Mouse (Mus musculus) left cerebral cortex, adult 2 months (tissue): Measurements from ENCODE around the gene Slc30a7. TPM values are rescaled to one million over a fixed set of nuclear protein-coding genes. Genes with fewer than 3 reads are reported as not detected.

Experiments
- DNase-seq, 2 experiments: peaks; one replicate each; pipeline ENCODE4 v3.0.0; 2021 to 2022; ENCODE audit warnings: low spot score in 2 of 2, mixed read lengths in 1 of 2; ENCODE audit errors: extremely low spot score in 1 of 2
- H3K27ac ChIP-seq: fragments of 200-600 bp; 2 replicates; pipeline ENCODE4 v1.8.1; 2022
- H3K4me3 ChIP-seq: fragments of 200-600 bp; 2 replicates; pipeline ENCODE4 v1.8.1; 2022
- CTCF ChIP-seq: fragments of 200-600 bp; IDR thresholded peaks from 2 replicates; pipeline ENCODE4 v1.8.1; 2022; ENCODE audit warnings: antibody characterized with exemption, mild to moderate bottlenecking, moderate library complexity
- intact Hi-C: fragments of 180-260 bp; cut with DNase I; formaldehyde crosslinking; loops from one replicate; pipeline ENCODE4 v1.15.1; 2025
- total RNA-seq, 2 experiments: library from RNA; stranded (reverse); gene quantifications; 2 replicates each; pipeline ENCODE4 v1.2.3; 2021

Slc30a7 gene
- total RNA-seq, 2 experiments from 2014 or later = 22.3 to 25.3 TPM

- no peak overlapping the region for H3K4me3 ChIP-seq
- intact Hi-C loops = no loop called here
- TF ChIP-seq CTCF = no peak
- DNase-seq = no peak
- no peak overlapping the region for H3K27ac ChIP-seq
Observed at GRCm38 (mm10) chr3:116019136-116019535, 11.9 kb upstream of the Slc30a7 start.

DNA sequence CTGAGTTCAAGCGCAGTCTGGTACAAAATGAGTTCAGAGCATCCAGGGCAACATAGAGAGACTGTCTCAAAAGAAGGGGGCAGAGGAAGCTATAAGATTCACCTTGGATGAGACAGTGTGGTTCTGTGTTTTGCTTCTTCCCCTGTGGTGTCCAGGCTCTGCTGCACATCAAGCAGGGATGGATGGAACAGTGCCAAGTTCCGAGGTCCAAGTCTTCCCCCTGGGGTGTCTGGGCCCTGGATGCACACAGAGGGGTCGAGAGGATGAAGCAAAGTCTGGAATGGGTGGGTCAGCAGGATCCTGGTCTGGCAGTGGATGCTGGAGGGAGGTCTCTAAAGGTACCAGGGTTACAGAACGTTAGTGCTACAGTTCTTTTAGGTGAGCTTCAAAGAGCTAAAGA is 11.4 kb upstream of the Slc30a7 start:
- no peak for DNase-seq
- intact Hi-C loops = no loop called here
- no peak for TF ChIP-seq CTCF
- Histone ChIP-seq H3K27ac (no peak overlapping the region), H3K4me3 (no peak overlapping the region)

- Histone ChIP-seq H3K4me3 (no peak overlapping the region), H3K27ac (no peak overlapping the region)
- DNase-seq = no peak
- intact Hi-C loops = no loop called here
- no peak for TF ChIP-seq CTCF
Observed at GRCm38 (mm10) chr3:116016116-116016515, 8.9 kb upstream of the Slc30a7 start.

DNA sequence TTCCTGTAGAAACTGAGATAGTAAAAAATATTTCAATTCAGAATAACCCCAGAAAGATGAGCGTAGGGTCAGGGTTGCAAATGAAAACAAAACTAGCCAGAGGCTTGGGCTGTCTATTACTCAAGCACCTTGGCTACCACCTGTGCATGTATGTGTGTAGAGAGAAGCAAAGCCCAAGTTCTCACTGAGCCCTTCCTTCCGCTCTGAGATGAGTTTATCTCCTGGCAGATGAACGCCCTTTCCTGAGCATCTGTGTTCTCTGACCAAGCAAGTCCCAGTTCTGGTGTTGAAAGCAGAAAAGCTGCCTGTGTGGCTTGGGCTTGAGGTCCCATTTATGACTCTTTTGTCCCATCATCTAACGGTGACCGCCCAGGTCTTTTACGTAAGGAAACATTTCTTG is 7.7 kb upstream of the Slc30a7 start:
- no peak for DNase-seq
- no peak overlapping the region for H3K4me3 ChIP-seq
- TF ChIP-seq CTCF = no peak
- intact Hi-C loops = no loop called here
- H3K27ac ChIP-seq = no peak overlapping the region

- intact Hi-C loops = loop anchor here (10.0 kb wide), 1 partner anchor 655 kb away; the partner anchor contains the start of gene Mfsd14a
- peak overlapping the region; percentile 45 for H3K27ac ChIP-seq
- peak overlapping the region; percentile 95 for H3K4me3 ChIP-seq
- DNase-seq = no peak
- no peak for TF ChIP-seq CTCF
Observed at GRCm38 (mm10) chr3:116009622-116010344, 2.6 kb upstream of the Slc30a7 start.

DNA sequence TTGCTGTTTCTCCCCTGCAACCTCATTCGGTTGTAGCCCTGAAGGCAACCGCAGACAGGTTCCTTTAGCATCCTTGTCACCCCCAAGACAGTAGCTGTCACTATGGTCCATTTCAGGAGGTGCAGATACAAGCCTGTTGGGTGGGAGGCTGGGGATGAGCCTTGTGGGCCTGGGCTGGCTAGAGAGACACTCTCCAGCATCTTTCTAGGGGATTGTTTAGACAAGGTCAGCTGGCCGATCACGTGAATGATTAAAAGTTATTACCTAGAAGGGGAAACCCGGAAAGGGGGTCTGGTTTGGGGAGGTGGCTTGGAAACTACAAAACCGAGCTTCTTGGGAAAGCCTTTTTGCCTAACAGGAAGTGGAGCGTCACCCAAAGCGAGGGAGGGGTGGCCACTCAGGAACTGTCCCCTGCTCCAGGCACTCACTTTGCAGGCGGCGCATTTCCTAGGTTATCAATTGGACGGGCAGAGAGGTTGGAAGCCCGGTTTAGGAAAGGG is 785 bp upstream of the Slc30a7 start:
- Histone ChIP-seq H3K27ac (peak overlapping the region; percentile 93), H3K4me3 (peak overlapping the region; percentile 95)
- DNase-seq = peak; percentile 70 to 77
- intact Hi-C loops = loop anchor here (10.0 kb wide), 1 partner anchor 657 kb away; the partner anchor contains the start of gene Mfsd14a
- no peak for TF ChIP-seq CTCF

GRCm38 (mm10) chr3:116006284-116006977 is 775 bp downstream of the Slc30a7 start:
- intact Hi-C loops = loop anchor here (10.0 kb wide), 1 partner anchor 658 kb away; the partner anchor contains the start of gene Mfsd14a
- peak overlapping the region; percentile 95 for H3K4me3 ChIP-seq
- TF ChIP-seq CTCF = no peak
- no peak for DNase-seq
- H3K27ac ChIP-seq = peak overlapping the region; percentile 70

DNA sequence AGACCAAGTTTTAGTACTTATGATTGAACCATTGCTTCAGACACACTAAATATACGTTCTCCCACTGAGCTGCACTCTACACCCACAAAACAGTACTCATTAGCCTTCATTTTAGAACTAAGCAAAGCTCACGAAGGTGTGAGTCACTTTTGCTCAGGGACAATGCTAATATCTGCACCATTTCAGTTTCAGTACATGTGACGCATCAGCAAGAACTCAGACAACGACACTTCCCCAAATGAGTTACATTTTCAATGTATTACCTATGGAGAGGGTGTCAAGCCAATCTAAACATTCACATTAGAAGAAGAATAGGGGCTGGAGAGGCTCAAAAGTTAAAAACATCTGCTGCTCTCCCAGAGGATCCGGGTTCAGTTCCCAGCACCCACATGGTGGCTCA is 10.3 kb downstream of the Slc30a7 start:
- Histone ChIP-seq H3K4me3 (no peak overlapping the region), H3K27ac (no peak overlapping the region)
- no peak for TF ChIP-seq CTCF
- intact Hi-C loops = no loop called here
- no peak for DNase-seq

GRCm38 (mm10) chr3:115993025-115993424 is 14.2 kb downstream of the Slc30a7 start:
- no peak for DNase-seq
- H3K4me3 ChIP-seq = no peak overlapping the region
- H3K27ac ChIP-seq = no peak overlapping the region
- no peak for TF ChIP-seq CTCF
- intact Hi-C loops = no loop called here

DNA sequence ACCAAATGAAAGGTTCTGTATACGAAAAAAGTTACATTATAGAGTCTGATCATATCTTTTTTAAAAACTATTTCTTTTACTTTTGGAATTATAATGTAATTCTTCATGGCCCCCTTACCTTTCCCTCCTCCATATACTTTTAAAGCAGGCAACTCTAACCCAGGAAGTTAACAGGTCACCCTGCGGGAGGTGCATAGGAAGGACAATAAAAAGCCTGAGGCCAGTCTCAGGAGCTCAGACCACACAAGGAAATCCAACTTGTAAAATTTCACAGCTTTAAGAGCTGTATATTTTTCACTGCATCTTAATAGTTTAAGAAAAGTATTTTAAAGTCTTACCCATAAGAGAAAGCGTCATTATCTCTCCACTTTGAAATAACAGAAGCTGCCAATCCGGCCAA is 14.6 kb downstream of the Slc30a7 start:
- no peak for DNase-seq
- no peak overlapping the region for H3K27ac ChIP-seq
- intact Hi-C loops = no loop called here
- H3K4me3 ChIP-seq = no peak overlapping the region
- no peak for TF ChIP-seq CTCF

- Histone ChIP-seq H3K4me3 (no peak overlapping the region), H3K27ac (no peak overlapping the region)
- no peak for TF ChIP-seq CTCF
- no peak for DNase-seq
- intact Hi-C loops = no loop called here
Observed at GRCm38 (mm10) chr3:115992103-115992502, 15.1 kb downstream of the Slc30a7 start.

DNA sequence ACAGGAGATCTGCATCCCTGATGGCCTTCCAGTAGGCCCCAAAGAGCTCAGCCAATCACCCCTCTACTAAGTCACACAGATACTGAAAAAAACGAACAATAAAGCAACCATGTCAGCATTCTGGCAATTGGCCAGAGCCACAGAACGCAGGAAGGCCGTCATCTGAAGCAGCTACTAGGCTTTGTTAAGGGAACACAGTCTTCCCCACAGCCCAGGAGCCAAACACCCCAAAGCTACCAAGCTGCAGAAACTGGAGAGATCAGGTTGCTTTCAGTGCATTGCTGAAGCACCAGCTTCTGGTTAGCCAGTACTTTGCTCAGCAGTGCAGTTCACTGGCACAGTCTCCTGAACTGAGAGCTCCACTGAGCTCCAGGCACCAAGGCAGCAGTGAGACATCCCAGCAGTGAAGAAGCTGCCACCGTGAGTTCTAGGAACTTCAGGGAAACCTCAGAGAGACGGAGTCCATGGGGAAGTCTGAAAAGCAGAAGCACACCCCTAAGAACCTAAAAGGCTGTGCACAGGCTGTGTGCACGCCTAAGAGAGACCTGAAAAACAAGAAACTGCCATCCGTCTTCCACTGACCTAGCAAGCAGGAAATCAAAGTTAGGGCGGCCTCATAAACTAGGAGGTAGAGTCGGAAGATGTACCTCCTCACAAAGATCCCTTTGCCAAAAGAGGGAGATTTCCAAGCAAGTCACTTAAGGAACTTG is 21.9 kb downstream of the Slc30a7 start:
- DNase-seq = no peak
- no peak overlapping the region for H3K4me3 ChIP-seq
- intact Hi-C loops = no loop called here

More for the DNA sequence above, 21.9 kb downstream of the Slc30a7 start:
- H3K27ac ChIP-seq = no peak overlapping the region
- no peak for TF ChIP-seq CTCF
